10 mouse cellular contexts compared by ENCODE assay signal in genomic region chr6:135295082-135295861, GRCm38 (mm10). TPM values are rescaled to one million over a fixed set of nuclear protein-coding genes. Genes with fewer than 3 reads are reported as not detected.
DNase-seq lines count a peak whose midpoint lies in the region; ATAC-seq and TF ChIP-seq lines count a peak whose summit lies in the region.
"Had no signal": no experiment of that assay in that cellular context is flagged by ENCODE, and none has a peak within 500 bp of the region (broad histone marks: within the 10 kb centered on the region; RNA-seq: fewer than 3 reads in every experiment).

No protein-coding gene starts in this region.

- peak; percentile 76; the same call in 1 of the 2 replicates for ATAC-seq in embryonic facial prominence, embryonic 12.5 days (ENCODE audit: insufficient number of reproducible peaks, insufficient read depth, low FRiP score, low TSS enrichment)
- peak; percentile 53 for ATAC-seq in stomach, embryonic 16.5 days (ENCODE audit: insufficient read depth, low FRiP score)
- ATAC-seq in cerebellum, adult (ENCODE audit: insufficient number of reproducible peaks, low FRiP score, low TSS enrichment): no peak
- ATAC-seq in midbrain, embryonic 13.5 days: no peak

- 70% methylated on average over 11 of the region's 11 CpGs for WGBS in embryonic facial prominence, embryonic 12.5 days
- WGBS in stomach, embryonic 16.5 days: 61% methylated on average over 11 of the region's 11 CpGs
- WGBS in midbrain, embryonic 13.5 days: 80% methylated on average over 11 of the region's 11 CpGs

- TF ChIP-seq CTCF in layer of hippocampus, adult 2 months (conservative IDR thresholded peaks at IDR 0.05): no peak

- peak; percentile 16 to 38 for DNase-seq in left cerebral cortex, postnatal 14 days (ENCODE audit: low spot score in 2 of 2)
- no peak for DNase-seq in left cerebral cortex, postnatal 4 days
- peak in 1 of 2 experiments; percentile 6 for DNase-seq in layer of hippocampus, adult 2 months (ENCODE audit: low spot score in 2 of 2)
- no peak for DNase-seq in right cerebral cortex, postnatal 14 days

- no peaks in the 10 kb centered on the region for H3K36me3 ChIP-seq in embryonic facial prominence, embryonic 12.5 days
- H3K36me3 ChIP-seq in stomach, embryonic 16.5 days (ENCODE audit: control insufficient read depth, insufficient read depth, low read length): no peaks in the 10 kb centered on the region
- H3K36me3 ChIP-seq in midbrain, embryonic 13.5 days: no peaks in the 10 kb centered on the region
- H3K36me3 ChIP-seq: midbrain, embryonic 12.5 days had no signal

- H3K27ac ChIP-seq in embryonic facial prominence, embryonic 12.5 days: peak overlapping the region; percentile 38; the same call in 1 of the 2 replicates
- H3K27ac ChIP-seq in layer of hippocampus, adult 2 months: peak overlapping the region; percentile 66
- peak overlapping the region; percentile 76 for H3K27ac ChIP-seq in stomach, embryonic 16.5 days (ENCODE audit: low read length)
- H3K27ac ChIP-seq in midbrain, embryonic 13.5 days: no peak overlapping the region
- H3K27ac ChIP-seq: midbrain, embryonic 12.5 days had no signal

- H3K9me3 ChIP-seq in embryonic facial prominence, embryonic 12.5 days: no peaks in the 10 kb centered on the region
- H3K9me3 ChIP-seq in stomach, embryonic 16.5 days (replicated peaks; ENCODE audit: control insufficient read depth, low read length): no peaks in the 10 kb centered on the region
- H3K9me3 ChIP-seq in midbrain, embryonic 13.5 days: no peaks in the 10 kb centered on the region
- H3K9me3 ChIP-seq: midbrain, embryonic 12.5 days had no signal

- H3K4me3 ChIP-seq in embryonic facial prominence, embryonic 12.5 days: no peak overlapping the region
- no peak overlapping the region for H3K4me3 ChIP-seq in layer of hippocampus, adult 2 months
- no peak overlapping the region for H3K4me3 ChIP-seq in stomach, embryonic 16.5 days (replicated peaks; ENCODE audit: low read length)
- no peak overlapping the region for H3K4me3 ChIP-seq in midbrain, embryonic 13.5 days (replicated peaks)
- H3K4me3 ChIP-seq: midbrain, embryonic 12.5 days had no signal

- peaks cover 8% of the 10 kb centered on the region; the same call in 1 of the 2 replicates for H3K4me1 ChIP-seq in embryonic facial prominence, embryonic 12.5 days
- no peaks in the 10 kb centered on the region; the same call in 1 of the 2 replicates for H3K4me1 ChIP-seq in stomach, embryonic 16.5 days (ENCODE audit: control insufficient read depth, insufficient read depth, low read length)
- peaks cover 6% of the 10 kb centered on the region; the same call in 1 of the 2 replicates for H3K4me1 ChIP-seq in midbrain, embryonic 13.5 days (replicated peaks)
- H3K4me1 ChIP-seq: midbrain, embryonic 12.5 days had no signal

- H3K9ac ChIP-seq in embryonic facial prominence, embryonic 12.5 days: no peak overlapping the region
- no peak overlapping the region for H3K9ac ChIP-seq in stomach, embryonic 16.5 days (ENCODE audit: low read length)
- no peak overlapping the region for H3K9ac ChIP-seq in midbrain, embryonic 13.5 days (replicated peaks)
- H3K9ac ChIP-seq: midbrain, embryonic 12.5 days had no signal

- H3K4me2 ChIP-seq in embryonic facial prominence, embryonic 12.5 days (replicated peaks): no peak overlapping the region
- H3K4me2 ChIP-seq in stomach, embryonic 16.5 days (ENCODE audit: low read depth, low read length): no peak overlapping the region
- H3K4me2 ChIP-seq in midbrain, embryonic 13.5 days (replicated peaks): no peak overlapping the region
- H3K4me2 ChIP-seq: midbrain, embryonic 12.5 days had no signal

- no peaks in the 10 kb centered on the region for H3K27me3 ChIP-seq in embryonic facial prominence, embryonic 12.5 days
- no peaks in the 10 kb centered on the region for H3K27me3 ChIP-seq in stomach, embryonic 16.5 days (ENCODE audit: control insufficient read depth, insufficient read depth, low read length)
- no peaks in the 10 kb centered on the region for H3K27me3 ChIP-seq in midbrain, embryonic 13.5 days
- H3K27me3 ChIP-seq: midbrain, embryonic 12.5 days had no signal

- intact Hi-C loops in left cerebral cortex, postnatal 14 days (cut with DNase I): no loop called here
- intact Hi-C loops in left cerebral cortex, postnatal 4 days (cut with DNase I): no loop called here

RNA-seq across cellular contexts. Expression of gene Pbp2, which starts 14.9 kb away (rescaled TPM):
- total RNA-seq in left cerebral cortex, postnatal 14 days (2021): under 1 TPM; 0.34 to 0.72 TPM
- not detected for total RNA-seq in left cerebral cortex, postnatal 4 days (2021)
- not detected in 2 replicates for polyA plus RNA-seq in embryonic facial prominence, embryonic 12.5 days (2016; fragmentation: Nextera tagmentation; extraction: Ambion mirVana)
- total RNA-seq in layer of hippocampus, adult 2 months (2021): under 1 TPM in 1 of 2 experiments, not detected in 1; 0.27 TPM
- polyA plus RNA-seq in stomach, embryonic 16.5 days (2015; fragmentation: Nextera tagmentation; extraction: Ambion mirVana): 12.4 and 28.5 TPM in 2 replicates
- polyA plus RNA-seq in midbrain, embryonic 13.5 days (2015; fragmentation: Nextera tagmentation; extraction: Ambion mirVana): not detected in 2 replicates
- polyA plus RNA-seq: heart, embryonic 16.5 days; midbrain, embryonic 12.5 days had no signal

RNA-seq across cellular contexts. Expression of gene Gsg1, which starts 41.1 kb away (rescaled TPM):
- not detected for total RNA-seq in left cerebral cortex, postnatal 14 days (2021)
- not detected for total RNA-seq in left cerebral cortex, postnatal 4 days (2021)
- 0.45 TPM in 1 of 2 replicates, not detected in the other for polyA plus RNA-seq in embryonic facial prominence, embryonic 12.5 days (2016; fragmentation: Nextera tagmentation; extraction: Ambion mirVana)
- total RNA-seq in layer of hippocampus, adult 2 months (2021): under 1 TPM in 1 of 2 experiments, not detected in 1; 0.47 TPM
- polyA plus RNA-seq in stomach, embryonic 16.5 days (2015; fragmentation: Nextera tagmentation; extraction: Ambion mirVana): 0.87 and 1.6 TPM in 2 replicates
- polyA plus RNA-seq in midbrain, embryonic 13.5 days (2015; fragmentation: Nextera tagmentation; extraction: Ambion mirVana): 0.20 and 0.23 TPM in 2 replicates

Comparison
In these comparisons a context has a peak if more than half of its experiments do, and no peak if none do; other contexts are left out.
1. DNase-seq: peak in left cerebral cortex, postnatal 14 days (2 of 2); none in left cerebral cortex, postnatal 4 days (single experiment) and right cerebral cortex, postnatal 14 days (single experiment).
2. ATAC-seq: peak in embryonic facial prominence, embryonic 12.5 days (single experiment) and stomach, embryonic 16.5 days (single experiment); none in cerebellum, adult (single experiment) and midbrain, embryonic 13.5 days (single experiment).